Mouse (Mus musculus): ENCODE results near the gene H2-M10.4. TPM values are rescaled to one million over a fixed set of nuclear protein-coding genes. Genes with fewer than 3 reads are reported as not detected.
"Not testable (repeated sequence)": the region's sequence is repeated elsewhere in the genome, so short reads cannot be mapped to it uniquely, and the experiment has no call there.

Gene H2-M10.4
- total RNA-seq (2018; cell fraction: chromatin; rRNA removed), result not detected
- not detected for total RNA-seq (2018; cell fraction: cytosol; rRNA removed)
- not detected for total RNA-seq (2018; cell fraction: nucleus; rRNA removed)
- not detected in 3 replicates for polyA plus RNA-seq (2018)

DNA sequence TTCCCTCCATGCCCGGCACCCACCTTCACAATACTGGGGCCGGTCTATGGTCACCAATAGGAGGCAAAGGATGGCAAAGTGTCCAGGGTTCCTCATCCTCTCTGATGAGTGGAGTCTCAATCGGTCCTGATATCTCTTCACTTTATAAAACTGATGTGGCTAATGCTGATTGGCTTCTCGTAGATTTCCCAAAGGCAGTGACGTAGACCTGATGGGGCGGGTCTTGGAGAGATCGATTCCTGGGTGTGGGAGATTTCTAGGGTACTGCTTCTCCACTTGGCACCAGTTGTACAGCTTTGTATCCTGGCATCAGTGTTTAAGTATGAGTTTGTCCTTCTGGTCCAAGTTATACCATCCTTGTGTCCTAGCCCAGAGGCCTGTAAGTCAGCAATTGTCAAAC is at the start of gene H2-M10.4:
Gene H2-M10.4 (minus strand): TSS at position 101 of the 400 bp plus-strand sequence.
- H3K79me2 ChIP-seq (ENCODE audit: inconsistent target), result no peaks in the 10 kb centered on the region

DNA sequence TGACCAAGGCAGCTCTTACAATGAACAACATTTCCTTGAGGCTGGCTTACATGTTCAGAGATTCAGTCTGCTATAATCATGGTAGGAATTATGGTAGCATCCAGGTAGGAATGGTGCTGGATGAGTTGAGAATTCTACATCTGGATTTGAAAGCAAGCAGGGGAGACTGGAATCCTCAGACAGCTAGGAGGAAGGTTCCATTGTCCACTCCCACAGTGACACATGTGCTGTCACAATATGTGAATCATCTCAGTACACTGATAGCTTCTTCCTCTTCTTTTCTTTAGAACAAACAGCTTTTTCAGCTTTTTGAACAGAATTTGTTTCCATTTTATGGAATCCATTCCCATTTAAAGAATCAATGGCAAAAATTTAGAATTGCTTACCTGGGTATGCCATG is 41.8 kb upstream of the H2-M10.4 start:
- no peaks in the 10 kb centered on the region for H3K36me3 ChIP-seq (ENCODE audit: inconsistent target)
- H3K79me2 ChIP-seq (ENCODE audit: inconsistent target), result no peaks in the 10 kb centered on the region
- no peak overlapping the region for H3K4me3 ChIP-seq (ENCODE audit: inconsistent target)
- H3K27ac ChIP-seq, result no peak overlapping the region

More for the DNA sequence above, at the start of gene H2-M10.4:
- Histone ChIP-seq H3K4me3 (ENCODE audit: inconsistent target) (no peak within 1 kb of the TSS), H3K36me3 (ENCODE audit: inconsistent target) (no peaks in the 10 kb centered on the region), H3K27ac (no peak within 1 kb of the TSS)
- 95% methylated on average over 7 of the region's 7 CpGs for WGBS (ENCODE audit: missing documents)

DNA sequence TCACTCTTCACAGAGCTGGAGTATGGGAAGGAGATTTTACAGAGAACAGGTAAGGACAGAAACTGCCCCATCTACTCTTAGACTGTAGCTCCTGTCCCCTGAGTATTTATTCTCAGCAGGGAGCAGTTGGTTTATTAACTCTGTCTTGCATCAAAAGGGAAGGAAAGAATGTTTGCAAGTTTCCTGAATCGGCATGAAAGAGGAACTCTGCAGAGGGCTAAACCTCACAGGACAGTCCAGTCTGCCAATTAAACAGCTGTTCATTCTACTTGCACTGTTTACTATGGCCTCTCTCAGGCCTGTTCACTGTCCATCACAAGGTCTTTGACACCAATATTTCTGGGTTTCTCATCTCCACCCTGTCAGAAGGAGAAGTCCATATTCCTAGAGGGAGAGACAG is 38.3 kb upstream of the H2-M10.4 start:
- no peaks in the 10 kb centered on the region for H3K79me2 ChIP-seq (ENCODE audit: inconsistent target)
- no peak overlapping the region for H3K4me3 ChIP-seq (ENCODE audit: inconsistent target)
- 0% methylated on average over 1 of the region's 1 CpGs for WGBS (ENCODE audit: missing documents)
- H3K27ac ChIP-seq, result no peak overlapping the region
- no peaks in the 10 kb centered on the region for H3K36me3 ChIP-seq (ENCODE audit: inconsistent target)

DNA sequence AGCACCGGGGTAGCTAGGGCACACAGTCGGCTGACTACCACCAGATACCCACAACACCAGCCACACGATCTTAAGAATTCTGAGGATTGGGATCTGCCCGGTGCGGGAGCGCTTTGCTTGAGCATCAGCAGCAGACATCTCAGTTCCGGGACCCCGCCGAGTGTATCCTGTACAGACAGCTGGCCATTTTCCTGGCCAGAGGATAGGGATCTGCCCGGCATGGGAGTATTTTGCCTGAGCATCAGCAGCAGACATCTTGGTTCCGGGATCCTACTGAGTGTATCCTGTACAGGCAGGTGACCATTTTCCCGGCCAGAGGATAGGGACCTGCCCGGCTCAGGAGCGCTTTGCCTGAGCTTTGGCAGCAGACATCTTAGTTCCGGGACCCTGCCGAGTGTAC is 26.0 kb upstream of the H2-M10.4 start:
- 98% methylated on average over 11 of the region's 16 CpGs for WGBS (ENCODE audit: missing documents)
- H3K27ac ChIP-seq; H3K4me3 ChIP-seq (ENCODE audit: inconsistent target); H3K36me3 ChIP-seq (ENCODE audit: inconsistent target); H3K79me2 ChIP-seq (ENCODE audit: inconsistent target): not testable (repeated sequence)

DNA sequence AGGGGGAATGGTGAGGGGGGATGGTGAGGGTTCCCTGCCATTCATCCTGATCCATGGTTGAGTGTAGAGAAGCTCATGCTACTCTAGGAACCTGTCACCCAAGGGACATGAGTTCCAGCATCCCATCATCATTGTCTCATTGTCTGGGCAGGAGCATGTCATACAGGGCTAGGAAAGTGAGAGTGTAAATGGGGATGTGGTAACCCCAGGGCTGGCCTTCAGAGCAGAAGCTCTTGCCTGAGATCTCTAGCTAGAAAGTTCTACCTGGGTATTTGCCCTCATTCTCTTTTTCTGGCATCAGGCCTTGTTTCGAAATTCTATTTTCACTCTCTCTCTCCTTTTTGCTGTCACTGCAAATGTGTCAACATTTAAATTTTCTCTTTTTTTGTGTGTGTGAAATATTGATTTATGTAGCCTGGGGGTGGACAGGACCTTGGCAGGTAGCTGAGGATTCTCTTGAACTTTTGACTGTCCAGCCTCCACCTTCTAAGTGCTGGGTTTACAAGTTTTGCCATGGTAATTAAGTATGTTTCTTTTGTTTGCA is 24.6 kb upstream of the H2-M10.4 start:
- 40% methylated on average over 1 of the region's 1 CpGs for WGBS (ENCODE audit: missing documents)
- H3K27ac ChIP-seq, result no peak overlapping the region
- H3K36me3 ChIP-seq (ENCODE audit: inconsistent target), result no peaks in the 10 kb centered on the region
- no peaks in the 10 kb centered on the region for H3K79me2 ChIP-seq (ENCODE audit: inconsistent target)
- no peak overlapping the region for H3K4me3 ChIP-seq (ENCODE audit: inconsistent target)

DNA sequence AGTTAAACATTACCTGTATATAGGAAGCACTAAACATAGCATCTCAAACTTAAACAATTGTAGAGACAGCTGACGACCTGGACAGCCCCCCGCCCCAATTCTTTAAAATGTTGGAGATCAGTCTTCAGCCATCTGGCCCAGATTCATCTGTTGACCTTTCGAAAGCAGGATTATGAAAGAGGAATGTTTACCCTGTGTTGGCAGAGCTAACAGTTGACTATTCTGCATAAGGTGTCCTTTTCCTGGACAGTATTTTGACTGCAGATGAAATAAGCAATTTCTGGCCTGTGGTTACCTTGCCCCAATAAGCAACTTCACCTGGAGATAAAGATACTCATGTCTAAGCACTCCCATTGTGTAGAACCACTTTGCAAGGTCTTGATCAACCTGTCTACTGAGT is 21.7 kb upstream of the H2-M10.4 start:
- Histone ChIP-seq H3K27ac (no peak overlapping the region), H3K79me2 (ENCODE audit: inconsistent target) (no peaks in the 10 kb centered on the region), H3K4me3 (ENCODE audit: inconsistent target) (no peak overlapping the region), H3K36me3 (ENCODE audit: inconsistent target) (no peaks in the 10 kb centered on the region)
- 87% methylated on average over 3 of the region's 3 CpGs for WGBS (ENCODE audit: missing documents)

DNA sequence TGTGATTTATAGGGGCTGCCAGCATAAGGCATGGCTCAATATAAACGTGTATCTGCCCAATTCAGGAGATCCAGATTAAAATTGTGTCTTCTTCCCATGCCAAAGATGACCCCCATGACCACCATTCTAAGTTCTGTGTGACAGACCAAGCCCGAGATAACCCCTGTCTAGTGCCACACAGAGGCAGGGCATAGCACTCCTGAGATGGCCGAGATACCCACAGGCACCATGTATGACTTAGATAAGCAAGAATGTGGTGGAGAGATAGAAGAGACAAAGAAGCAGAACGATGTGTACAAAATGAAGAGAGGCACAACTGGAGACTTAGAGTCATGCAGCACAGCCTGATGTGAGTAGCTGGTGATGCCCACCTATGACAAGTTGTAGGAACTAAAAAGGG is 5.9 kb downstream of the H2-M10.4 start:
- H3K79me2 ChIP-seq (ENCODE audit: inconsistent target), result no peaks in the 10 kb centered on the region
- WGBS (ENCODE audit: missing documents), result 80% methylated on average over 4 of the region's 4 CpGs
- H3K27ac ChIP-seq, result no peak overlapping the region
- no peak overlapping the region for H3K4me3 ChIP-seq (ENCODE audit: inconsistent target)
- H3K36me3 ChIP-seq (ENCODE audit: inconsistent target), result no peaks in the 10 kb centered on the region

DNA sequence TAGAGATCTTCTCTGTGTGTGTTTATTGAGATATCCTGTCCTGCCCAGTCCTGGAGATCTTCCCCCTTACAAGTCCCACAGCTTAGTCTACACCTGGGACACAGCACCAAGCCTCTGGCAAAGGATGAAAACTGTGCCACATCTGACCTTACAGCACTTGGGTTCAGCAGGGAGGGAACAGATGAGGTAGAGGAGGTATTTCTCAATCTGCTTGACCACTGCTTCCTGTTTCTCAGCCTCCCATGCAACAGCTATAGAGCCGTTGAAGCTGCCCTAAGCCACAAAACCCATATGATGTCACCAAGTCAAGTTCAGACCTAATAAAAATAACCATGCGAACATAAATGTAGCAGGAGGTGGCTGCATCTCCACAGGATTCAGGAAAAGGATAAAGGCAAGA is 30.7 kb downstream of the H2-M10.4 start:
- 4% methylated on average over 2 of the region's 2 CpGs for WGBS (ENCODE audit: missing documents)
- Histone ChIP-seq H3K36me3 (ENCODE audit: inconsistent target) (no peaks in the 10 kb centered on the region), H3K79me2 (ENCODE audit: inconsistent target) (no peaks in the 10 kb centered on the region), H3K27ac (no peak overlapping the region), H3K4me3 (ENCODE audit: inconsistent target) (no peak overlapping the region)

DNA sequence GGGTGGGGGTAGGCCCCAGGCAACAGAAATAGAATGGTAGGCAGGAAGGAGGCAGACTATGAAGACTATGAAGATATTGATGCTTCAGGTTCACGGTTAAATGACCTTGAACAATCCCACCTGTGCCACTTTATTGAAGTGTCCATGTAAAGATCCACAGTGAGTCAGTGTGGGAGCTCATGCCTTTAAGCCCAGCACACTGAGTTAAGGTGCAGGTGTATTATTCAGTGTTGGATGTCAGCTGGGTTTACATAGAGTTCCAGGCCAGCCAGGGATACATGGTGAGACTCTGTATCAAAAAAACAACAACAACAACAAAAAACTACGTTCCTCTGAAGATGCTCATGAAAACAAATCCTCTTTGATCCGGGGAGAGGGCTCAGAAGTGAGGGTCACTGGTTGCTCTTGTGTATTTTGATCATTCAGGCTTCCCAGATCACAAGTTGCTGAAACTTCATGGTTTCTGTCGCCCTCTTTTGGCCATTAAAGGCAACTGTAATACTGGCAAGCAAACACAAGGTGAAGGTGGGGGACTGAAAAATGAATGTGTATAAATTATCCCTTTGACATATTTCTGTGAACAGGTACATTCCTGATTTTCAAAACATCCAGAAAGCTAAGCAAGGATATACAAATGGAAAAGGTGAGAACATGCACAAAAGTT is 43.9 kb downstream of the H2-M10.4 start:
- 25% methylated on average over 4 of the region's 4 CpGs for WGBS (ENCODE audit: missing documents)
- H3K36me3 ChIP-seq (ENCODE audit: inconsistent target), result no peaks in the 10 kb centered on the region
- no peak overlapping the region for H3K27ac ChIP-seq
- H3K4me3 ChIP-seq (ENCODE audit: inconsistent target), result no peak overlapping the region
- H3K79me2 ChIP-seq (ENCODE audit: inconsistent target), result no peaks in the 10 kb centered on the region

DNA sequence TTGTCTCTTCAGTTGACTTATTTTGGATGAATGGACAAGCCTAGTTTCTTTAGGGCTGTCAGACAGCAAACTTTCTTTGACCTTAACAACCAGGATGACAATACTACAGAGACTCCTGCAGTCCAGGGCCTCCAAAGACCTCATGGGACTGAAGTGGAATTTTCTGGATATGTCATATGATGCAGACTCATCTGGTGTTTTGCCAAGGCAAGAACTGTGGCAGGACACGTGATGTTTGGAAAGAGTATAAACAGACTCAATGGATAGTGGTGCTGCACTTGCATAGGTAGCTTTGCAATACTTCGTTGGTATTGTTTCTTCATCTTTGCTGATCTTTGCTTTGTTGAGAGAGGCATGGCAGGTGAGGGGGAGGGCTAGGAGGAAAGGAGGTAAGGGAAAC is 44.7 kb downstream of the H2-M10.4 start:
- Histone ChIP-seq H3K4me3 (ENCODE audit: inconsistent target) (no peak overlapping the region), H3K36me3 (ENCODE audit: inconsistent target) (no peaks in the 10 kb centered on the region), H3K27ac (no peak overlapping the region), H3K79me2 (ENCODE audit: inconsistent target) (no peaks in the 10 kb centered on the region)
- 77% methylated on average over 2 of the region's 2 CpGs for WGBS (ENCODE audit: missing documents)

DNA sequence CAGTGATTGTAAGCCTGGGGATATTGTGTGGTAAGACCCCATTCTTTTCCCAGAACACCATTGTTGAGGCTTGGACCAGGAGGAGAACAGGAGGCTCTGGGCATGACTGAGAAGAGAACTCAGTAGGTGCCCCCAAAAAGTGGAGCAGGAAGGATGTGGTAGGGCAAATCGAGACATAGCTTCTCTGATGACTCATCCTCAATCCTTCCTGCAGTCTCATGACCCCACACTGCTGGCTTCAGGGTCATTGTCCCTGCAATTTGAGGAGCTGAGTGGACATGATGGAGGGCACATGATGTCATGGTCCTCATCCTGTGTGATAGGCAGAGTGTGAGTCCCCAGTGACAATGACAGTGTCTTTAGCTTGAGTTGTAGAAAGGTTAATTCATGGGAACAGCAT is 46.7 kb downstream of the H2-M10.4 start:
- Histone ChIP-seq H3K79me2 (ENCODE audit: inconsistent target) (no peaks in the 10 kb centered on the region), H3K4me3 (ENCODE audit: inconsistent target) (no peak overlapping the region), H3K36me3 (ENCODE audit: inconsistent target) (no peaks in the 10 kb centered on the region), H3K27ac (no peak overlapping the region)
- WGBS (ENCODE audit: missing documents), result 0% methylated on average over 1 of the region's 1 CpGs

DNA sequence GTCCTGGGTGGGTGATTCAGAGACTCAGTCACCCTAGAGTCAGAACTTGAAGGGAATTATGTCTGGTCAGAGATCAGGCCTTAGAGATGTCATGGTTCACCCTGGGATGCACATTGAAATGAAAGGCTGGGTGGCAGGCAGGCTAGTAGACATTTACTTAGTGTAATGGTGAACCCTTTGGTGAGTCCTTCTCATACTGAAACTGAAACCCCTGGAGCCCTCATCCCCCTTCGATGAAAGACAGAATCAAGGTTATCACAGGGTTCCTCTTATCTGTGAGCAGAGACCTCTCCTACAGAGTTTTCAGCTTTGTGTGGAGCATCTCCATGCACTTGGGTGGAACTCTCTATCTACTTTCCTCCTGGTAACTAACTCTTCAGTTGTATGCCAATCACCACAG is 47.8 kb downstream of the H2-M10.4 start:
- H3K79me2 ChIP-seq (ENCODE audit: inconsistent target), result no peaks in the 10 kb centered on the region
- no peaks in the 10 kb centered on the region for H3K36me3 ChIP-seq (ENCODE audit: inconsistent target)
- H3K4me3 ChIP-seq (ENCODE audit: inconsistent target), result no peak overlapping the region
- no peak overlapping the region for H3K27ac ChIP-seq
- 14% methylated on average over 1 of the region's 1 CpGs for WGBS (ENCODE audit: missing documents)

Other genes starting within 250 kb of the H2-M10.4 start
- gene Rpp21, start 204.3 kb downstream of the H2-M10.4 start, polyA plus RNA-seq (2018), result 14.2 to 42.9 TPM (median 31.7 TPM) in 3 replicates
- 5.5 to 8.2 TPM (median 7.4 TPM) in 3 replicates for gene Trim39, start 190.1 kb downstream of the H2-M10.4 start, polyA plus RNA-seq (2018)
- gene H2-M10.2, start 175.8 kb downstream of the H2-M10.4 start, polyA plus RNA-seq (2018), result not detected in 3 replicates
- gene H2-M10.1, start 136.2 kb downstream of the H2-M10.4 start, polyA plus RNA-seq (2018), result not detected in 3 replicates
- gene H2-M10.3, start 93.9 kb downstream of the H2-M10.4 start, polyA plus RNA-seq (2018), result not detected in 3 replicates
- not detected in 3 replicates for gene H2-M11, start 84.7 kb upstream of the H2-M10.4 start, polyA plus RNA-seq (2018)
- not detected in 3 replicates for gene H2-M9, start 180.3 kb upstream of the H2-M10.4 start, polyA plus RNA-seq (2018)
- gene H2-M1, start 209.9 kb upstream of the H2-M10.4 start, polyA plus RNA-seq (2018), result not detected in 3 replicates

All from macrophage (primary cell).